Mouse (Mus musculus): ENCODE measurements around the gene Fndc3a. TPM values are rescaled to one million over a fixed set of nuclear protein-coding genes. Genes with fewer than 3 reads are reported as not detected.
A peak's percentile ranks its signal among the peaks of the same experiment; 100 is the strongest.

Fndc3a gene
- polyA plus RNA-seq (2021) = 37.9 TPM

DNA sequence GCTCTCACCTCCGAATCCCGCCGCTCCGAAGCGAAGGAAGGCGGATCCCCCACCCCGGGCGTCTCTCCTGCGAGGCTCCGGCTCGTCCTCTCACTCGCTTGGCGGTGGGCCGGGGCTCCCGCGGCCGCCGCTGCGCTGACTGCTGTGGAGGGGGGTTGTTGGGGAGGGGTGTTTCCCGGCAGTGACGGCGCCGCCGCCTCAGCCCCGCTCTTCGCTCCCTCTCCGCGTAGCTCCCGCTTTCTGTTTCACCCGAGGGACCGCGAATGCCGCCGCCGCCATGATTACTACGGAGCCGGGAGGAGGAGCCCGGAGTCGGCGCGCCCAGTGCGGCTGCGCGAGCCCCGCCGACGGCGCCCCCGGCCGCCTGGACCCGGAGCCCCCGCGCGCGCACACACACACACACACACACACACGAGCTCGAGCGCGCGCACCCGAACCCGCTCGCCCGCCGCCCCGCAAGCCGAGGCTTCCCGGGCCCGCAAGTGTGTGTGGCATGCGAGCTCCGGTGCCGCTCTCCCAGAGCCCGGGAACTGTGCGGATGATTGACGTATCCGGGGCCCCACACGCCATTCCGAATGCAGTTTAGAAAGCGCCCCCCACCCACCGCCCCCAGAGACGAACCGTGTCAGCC lies at the start of gene Fndc3a:
TSS of gene Fndc3a (minus strand) at position 294 of the 631 bp plus-strand sequence.
- DNase-seq (ENCODE audit: low read depth, low spot score) (no peak), ATAC-seq (peak; percentile 88)
- POLR2A ChIA-PET = no interaction called here
- in situ Hi-C loops (cut with MboI; ENCODE audit: low pct_unique_long_range_greater_than_20kb) = loop anchor here (5.0 to 25.0 kb wide), 2 partner anchors 167 to 277 kb away; no protein-coding TSS in a partner anchor
- no peaks in the 10 kb centered on the region for H3K27me3 ChIP-seq
- TF ChIP-seq CTCF (IDR thresholded peaks at IDR 0.05) = no peak
- CTCF ChIA-PET = interaction anchor here (0.9 to 1.8 kb wide), 2 partner anchors 275 to 287 kb away, joined by 4 read pairs; no protein-coding TSS in a partner anchor

DNA sequence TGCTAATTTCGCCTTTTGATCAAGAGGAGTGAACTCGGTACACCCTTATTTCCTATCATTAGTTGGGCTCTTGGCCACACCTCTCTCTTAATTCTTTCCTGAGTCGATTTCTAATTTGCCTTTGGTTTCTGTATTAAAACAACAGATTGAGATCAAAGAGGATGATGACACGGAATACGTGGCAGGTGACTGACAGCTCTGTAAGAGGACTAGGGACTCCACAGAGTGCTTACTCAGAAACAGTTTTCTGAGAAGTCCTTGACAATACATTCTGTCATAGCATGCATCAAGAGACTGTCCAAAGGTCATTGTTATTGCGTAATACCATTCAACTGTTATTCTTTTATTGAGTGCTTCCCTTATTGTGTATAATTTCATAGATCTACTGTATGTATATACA lies 43.1 kb upstream of the Fndc3a start:
- no peaks in the 10 kb centered on the region for H3K27me3 ChIP-seq
- no peak for TF ChIP-seq CTCF (IDR thresholded peaks at IDR 0.05)
- POLR2A ChIA-PET = no interaction called here
- CTCF ChIA-PET = no interaction called here
- DNase-seq (ENCODE audit: low read depth, low spot score) (no peak), ATAC-seq (no peak)
- in situ Hi-C loops (cut with MboI; ENCODE audit: low pct_unique_long_range_greater_than_20kb) = no loop called here

DNA sequence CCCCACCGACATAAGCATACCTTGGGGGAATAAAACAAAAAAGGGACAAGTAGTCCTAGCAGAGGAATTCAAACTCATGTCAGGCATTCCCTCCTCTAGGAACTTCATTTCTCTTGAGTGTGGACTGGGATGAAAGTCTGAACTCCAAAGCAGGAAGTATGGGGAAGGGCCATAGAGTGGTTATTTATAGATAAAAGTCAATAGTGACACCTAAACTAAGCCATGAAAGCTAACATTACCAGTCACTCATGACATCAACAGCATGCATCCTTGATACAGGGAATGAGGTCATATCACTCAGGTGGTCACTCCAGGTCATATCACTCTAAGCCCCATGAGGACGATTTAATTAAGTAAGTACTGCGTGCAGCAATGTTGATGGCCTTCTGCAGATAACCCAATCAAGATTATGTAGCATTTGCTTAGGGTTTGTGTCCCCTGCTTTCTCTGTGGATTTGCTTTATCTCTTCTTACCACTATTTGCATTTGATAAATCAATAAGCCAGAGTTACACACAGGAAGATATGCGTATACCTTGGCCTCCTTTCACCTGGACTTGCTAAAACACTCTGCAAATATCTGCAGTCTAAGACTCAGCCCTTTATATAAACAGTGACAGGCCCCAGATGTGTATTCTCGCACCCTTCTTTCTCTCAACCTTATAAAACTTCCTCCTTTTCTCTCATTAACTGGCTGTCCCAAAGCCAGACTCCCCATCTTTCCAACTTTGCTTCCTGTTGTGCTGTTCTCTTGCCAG lies 40.8 kb upstream of the Fndc3a start:
- CTCF ChIA-PET = no interaction called here
- in situ Hi-C loops (cut with MboI; ENCODE audit: low pct_unique_long_range_greater_than_20kb) = no loop called here
- no peak for ATAC-seq
- no peak for DNase-seq (ENCODE audit: low read depth, low spot score)
- POLR2A ChIA-PET = no interaction called here
- no peaks in the 10 kb centered on the region for H3K27me3 ChIP-seq
- TF ChIP-seq CTCF (IDR thresholded peaks at IDR 0.05) = no peak

DNA sequence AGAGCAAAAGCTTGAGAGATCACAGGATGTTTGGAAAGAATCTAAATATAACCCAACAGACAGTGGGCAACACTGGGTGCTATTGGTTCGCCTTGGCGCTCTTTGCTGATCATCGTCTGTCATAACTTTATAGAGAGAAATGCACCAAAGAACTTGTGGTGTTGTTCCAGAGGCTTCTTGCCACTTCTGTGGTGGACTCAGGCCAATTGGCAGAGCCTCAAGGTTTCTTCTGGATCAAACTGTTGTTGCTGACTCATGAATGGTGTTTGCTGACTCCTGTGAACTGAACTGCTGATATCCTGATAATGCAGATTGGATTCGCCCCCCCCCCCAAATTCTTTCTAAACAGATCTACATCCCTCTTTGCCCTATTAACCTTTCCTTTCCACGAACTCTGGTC lies 38.5 kb upstream of the Fndc3a start:
- ATAC-seq (no peak), DNase-seq (ENCODE audit: low read depth, low spot score) (no peak)
- in situ Hi-C loops (cut with MboI; ENCODE audit: low pct_unique_long_range_greater_than_20kb) = no loop called here

DNA sequence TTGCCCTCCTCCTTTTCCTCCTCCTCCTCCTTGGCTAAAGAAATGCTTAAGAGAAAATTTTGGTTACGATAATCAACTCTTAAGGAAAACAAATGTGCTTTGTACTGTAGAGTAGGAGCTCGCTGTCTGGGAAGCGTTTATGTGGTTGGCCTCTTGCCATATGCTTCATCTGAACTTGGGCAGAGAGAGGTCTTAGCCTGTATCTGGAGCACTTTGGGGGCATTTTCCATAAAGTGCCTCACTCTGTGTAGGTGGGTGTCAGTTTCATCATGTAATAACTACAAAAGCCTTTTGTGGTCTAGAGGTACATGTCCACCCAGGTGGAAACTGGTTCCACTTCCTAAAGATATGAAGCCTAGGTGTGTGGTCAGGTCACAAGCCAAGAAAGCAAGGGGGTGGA lies 31.9 kb upstream of the Fndc3a start:
- CTCF ChIA-PET = no interaction called here
- in situ Hi-C loops (cut with MboI; ENCODE audit: low pct_unique_long_range_greater_than_20kb) = no loop called here
- POLR2A ChIA-PET = no interaction called here
- ATAC-seq (no peak), DNase-seq (ENCODE audit: low read depth, low spot score) (no peak)
- H3K27me3 ChIP-seq = no peaks in the 10 kb centered on the region
- TF ChIP-seq CTCF (IDR thresholded peaks at IDR 0.05) = no peak

More for the DNA sequence above, 38.5 kb upstream of the Fndc3a start:
- CTCF ChIA-PET = no interaction called here
- POLR2A ChIA-PET = no interaction called here
- H3K27me3 ChIP-seq = no peaks in the 10 kb centered on the region
- TF ChIP-seq CTCF (IDR thresholded peaks at IDR 0.05) = no peak

DNA sequence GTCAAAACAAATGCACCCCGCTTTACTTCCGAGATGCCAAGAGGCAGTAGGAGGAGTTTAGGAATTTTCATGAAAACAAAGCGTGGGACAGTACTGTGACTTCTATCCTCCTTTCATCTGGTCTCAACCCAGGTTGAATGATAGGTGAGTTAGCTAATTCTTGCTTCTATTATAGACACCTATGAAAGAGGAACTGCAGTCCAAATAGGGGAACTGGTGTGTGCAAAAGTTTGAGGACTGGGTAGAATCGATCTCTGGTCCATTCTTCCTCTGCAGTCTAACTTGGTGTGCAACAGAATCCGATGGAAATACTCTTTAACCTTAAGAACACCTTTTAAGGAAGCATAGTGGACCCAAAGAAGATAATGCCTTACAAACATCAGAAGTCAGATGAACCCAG lies 30.5 kb upstream of the Fndc3a start:
- no peaks in the 10 kb centered on the region for H3K27me3 ChIP-seq
- in situ Hi-C loops (cut with MboI; ENCODE audit: low pct_unique_long_range_greater_than_20kb) = no loop called here
- ATAC-seq (no peak), DNase-seq (ENCODE audit: low read depth, low spot score) (no peak)
- ChIA-PET POLR2A (no interaction called here), CTCF (no interaction called here)
- no peak for TF ChIP-seq CTCF (IDR thresholded peaks at IDR 0.05)

DNA sequence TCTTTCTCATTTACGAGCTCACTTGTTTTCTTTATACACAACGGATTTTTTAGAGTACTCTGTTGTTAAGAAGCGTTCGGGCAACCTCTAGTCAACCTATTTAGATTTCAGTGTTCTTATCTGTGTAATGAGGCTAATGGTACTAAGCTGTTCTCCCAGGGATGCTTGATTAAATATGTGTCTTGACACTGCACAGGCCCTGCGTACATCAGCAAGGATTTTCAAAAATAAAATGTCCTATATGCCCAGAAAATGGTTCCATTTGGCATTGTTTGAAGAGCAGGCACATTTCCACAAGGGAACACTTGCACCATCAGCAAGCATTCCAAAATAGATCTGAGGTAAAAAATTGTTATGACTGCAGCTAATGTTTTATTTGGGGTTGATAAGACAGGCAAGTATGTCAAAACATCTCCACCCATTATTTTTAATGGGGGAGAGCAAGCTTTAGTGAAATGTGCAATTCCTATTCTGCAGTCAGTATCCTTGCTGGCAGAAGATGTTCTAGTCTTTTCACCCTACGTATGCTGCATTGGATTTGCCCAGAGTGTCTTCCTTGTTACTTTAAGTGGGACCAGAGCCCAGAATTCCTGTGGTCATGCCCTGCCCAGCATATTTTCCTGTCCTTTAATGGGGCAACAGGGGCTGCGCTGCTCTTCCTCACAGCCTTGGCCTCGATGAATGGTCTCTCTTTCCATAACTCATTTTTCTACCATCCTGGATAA lies 29.8 kb upstream of the Fndc3a start:
- POLR2A ChIA-PET = no interaction called here
- CTCF ChIA-PET = interaction anchor here (1.4 kb wide), 1 partner anchor 105 kb away, joined by 3 read pairs; no protein-coding TSS in a partner anchor
- no peaks in the 10 kb centered on the region for H3K27me3 ChIP-seq
- TF ChIP-seq CTCF (IDR thresholded peaks at IDR 0.05) = no peak
- ATAC-seq = no peak
- in situ Hi-C loops (cut with MboI; ENCODE audit: low pct_unique_long_range_greater_than_20kb) = no loop called here
- DNase-seq (ENCODE audit: low read depth, low spot score) = no peak

DNA sequence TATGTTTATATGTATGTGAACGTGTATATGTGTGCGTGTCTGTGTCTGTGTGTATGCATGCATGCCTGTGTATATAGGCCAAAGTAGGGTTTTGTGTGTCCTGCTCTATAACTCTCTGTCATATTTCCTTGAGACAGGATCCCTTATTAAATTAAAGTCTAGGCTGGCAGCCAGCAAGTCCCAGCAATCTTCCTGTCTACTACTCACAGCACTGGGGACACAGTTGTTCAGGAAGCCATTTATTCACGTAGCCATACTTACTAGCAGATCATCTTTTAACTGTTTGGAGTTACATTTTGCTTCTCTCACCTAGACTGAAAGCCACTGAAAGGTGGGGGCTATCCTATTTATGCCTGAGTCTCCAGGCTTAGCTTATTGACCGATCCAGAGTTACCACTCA lies 29.0 kb upstream of the Fndc3a start:
- no peak for ATAC-seq
- no peak for TF ChIP-seq CTCF (IDR thresholded peaks at IDR 0.05)
- in situ Hi-C loops (cut with MboI; ENCODE audit: low pct_unique_long_range_greater_than_20kb) = no loop called here
- ChIA-PET POLR2A (no interaction called here), CTCF (interaction anchor here (1.4 kb wide), 1 partner anchor 106 kb away, joined by 3 read pairs; no protein-coding TSS in a partner anchor)
- H3K27me3 ChIP-seq = no peaks in the 10 kb centered on the region
- no peak for DNase-seq (ENCODE audit: low read depth, low spot score)

DNA sequence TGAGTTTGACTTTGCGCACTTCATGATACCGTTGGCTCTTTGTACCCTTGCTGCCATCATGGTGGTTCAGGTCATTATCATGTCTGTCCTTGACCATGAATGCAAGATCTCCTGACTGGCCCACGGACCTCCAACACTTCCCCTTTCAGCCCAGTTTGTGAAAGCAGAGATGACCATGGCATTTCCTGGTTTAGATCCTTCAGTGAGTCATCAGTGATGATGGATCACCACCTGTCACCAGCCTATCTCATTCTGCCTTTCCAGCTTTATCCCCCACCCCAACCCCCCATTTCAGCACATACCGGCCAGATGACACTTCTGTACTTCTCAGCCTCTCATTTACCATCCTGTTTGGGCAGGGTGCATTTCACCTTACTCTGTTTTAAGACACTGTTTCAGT lies 28.4 kb upstream of the Fndc3a start:
- no peak for ATAC-seq
- in situ Hi-C loops (cut with MboI; ENCODE audit: low pct_unique_long_range_greater_than_20kb) = no loop called here
- DNase-seq (ENCODE audit: low read depth, low spot score) = no peak
- POLR2A ChIA-PET = interaction anchor here (0.7 kb wide), 1 partner anchor 70 kb away, joined by 3 read pairs; no protein-coding TSS in a partner anchor
- H3K27me3 ChIP-seq = no peaks in the 10 kb centered on the region
- TF ChIP-seq CTCF (IDR thresholded peaks at IDR 0.05) = no peak
- CTCF ChIA-PET = no interaction called here

DNA sequence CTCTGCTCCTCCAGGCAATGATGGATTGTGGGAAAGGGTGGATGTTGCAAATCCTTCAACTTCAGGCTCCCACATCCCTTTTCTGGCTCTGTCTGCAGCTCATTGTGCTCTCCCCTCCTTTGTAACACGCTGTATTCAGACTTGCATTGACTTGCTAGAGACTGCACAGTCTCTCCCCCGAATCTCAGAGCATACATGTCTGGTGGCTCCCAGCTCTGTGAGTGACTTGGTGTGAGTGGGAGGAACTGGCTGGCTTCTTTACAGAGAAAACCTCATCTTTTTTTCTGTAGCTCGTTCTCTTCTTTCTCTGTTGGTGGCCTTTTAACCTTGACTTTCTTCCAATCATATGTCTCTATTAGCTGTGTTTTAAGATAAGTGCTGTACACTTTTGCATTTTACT lies 16.1 kb upstream of the Fndc3a start:
- in situ Hi-C loops (cut with MboI; ENCODE audit: low pct_unique_long_range_greater_than_20kb) = no loop called here
- ATAC-seq = no peak
- POLR2A ChIA-PET = no interaction called here

More for the DNA sequence above, 16.1 kb upstream of the Fndc3a start:
- CTCF ChIA-PET = interaction anchor here (1.1 kb wide), 1 partner anchor 19 kb away, joined by 3 read pairs; no protein-coding TSS in a partner anchor
- no peak for TF ChIP-seq CTCF (IDR thresholded peaks at IDR 0.05)
- DNase-seq (ENCODE audit: low read depth, low spot score) = no peak
- no peaks in the 10 kb centered on the region for H3K27me3 ChIP-seq

Measured in Patski (cell line).